Mouse (Mus musculus) neural tube, embryonic 12.5 days (tissue): ENCODE measurements around the gene Asl. TPM values are rescaled to one million over a fixed set of nuclear protein-coding genes. Genes with fewer than 3 reads are reported as not detected.

Experiments used
- ATAC-seq: fragments of 200-750 bp; cut with Nextera tagmentation; 2 replicates; pipeline ENCODE4 v1.8.0; 2017; ENCODE audit warnings: low read depth, mild to moderate bottlenecking, moderate TSS enrichment, moderate library complexity; ENCODE audit not compliant: low FRiP score
- H3K27ac ChIP-seq: fragments of 300-500 bp; sonication (generic); 2 replicates; pipeline ENCODE4 v1.5.1; 2016
- H3K27me3 ChIP-seq: fragments of 300-500 bp; sonication (generic); replicated peaks from 2 replicates; pipeline ENCODE4 v1.6.1; 2016; ENCODE audit warnings: mild to moderate bottlenecking
- H3K36me3 ChIP-seq: fragments of 300-500 bp; sonication (generic); 2 replicates; pipeline ENCODE4 v1.6.1; 2016; ENCODE audit warnings: mild to moderate bottlenecking
- H3K4me1 ChIP-seq: fragments of 300-500 bp; sonication (generic); 2 replicates; pipeline ENCODE4 v1.6.1; 2016
- H3K4me2 ChIP-seq: fragments of 300-500 bp; sonication (generic); replicated peaks from 2 replicates; pipeline ENCODE4 v1.6.1; 2016; ENCODE audit warnings: mild to moderate bottlenecking
- H3K4me3 ChIP-seq: fragments of 300-500 bp; sonication (generic); 2 replicates; pipeline ENCODE4 v1.5.1; 2016
- H3K9ac ChIP-seq: fragments of 300-500 bp; sonication (generic); 2 replicates; pipeline ENCODE4 v1.6.1; 2016; ENCODE audit warnings: mild to moderate bottlenecking
- H3K9me3 ChIP-seq: fragments of 300-500 bp; sonication (generic); 2 replicates; pipeline ENCODE4 v1.6.1; 2016; ENCODE audit warnings: mild to moderate bottlenecking
- WGBS: fragments of 180-500 bp; shearing (Covaris S2); methylation state at CpG from one replicate; pipeline ENCODE4 v1.1.7; 2016; 5-methylcytosine and 5-hydroxymethylcytosine counted together
- polyA plus RNA-seq: library from polyadenylated mRNA; unstranded; fragments of >200 nt; fragmentation: Nextera tagmentation; extraction: Ambion mirVana; gene quantifications from 2 replicates; pipeline ENCODE4 v1.2.1, GENCODE M21; 2016

Asl gene
- polyA plus RNA-seq = 31.7 and 37.2 TPM in 2 replicates

GRCm38 (mm10) chr5:130029142-130029897 is at the start of gene Asl, which contains the start of gene Crcp:
Gene Asl, minus strand, starts transcription at chr5:130029247.
Gene Crcp, plus strand, starts transcription at chr5:130029290.
- ATAC-seq = peak; percentile 85; the same call in 1 of the 2 replicates
- Histone ChIP-seq H3K9ac (peak within 1 kb of the TSS; percentile 80), H3K4me1 (peaks cover 3% of the 10 kb centered on the region; the same call in 1 of the 2 replicates), H3K4me2 (peak within 1 kb of the TSS; percentile 78), H3K27ac (peak within 1 kb of the TSS; percentile 85), H3K27me3 (peaks cover 5% of the 10 kb centered on the region; the same call in 1 of the 2 replicates), H3K9me3 (no peaks in the 10 kb centered on the region), H3K4me3 (peak within 1 kb of the TSS; percentile 57), H3K36me3 (no peaks in the 10 kb centered on the region)
- WGBS = 2% methylated on average over 51 of the region's 51 CpGs

- no peaks in the 10 kb centered on the region for H3K27me3 ChIP-seq
- H3K9me3 ChIP-seq = peaks cover 5% of the 10 kb centered on the region; the same call in 1 of the 2 replicates
- H3K4me1 ChIP-seq = peaks cover 8% of the 10 kb centered on the region; the same call in 1 of the 2 replicates
- peaks cover 7% of the 10 kb centered on the region; the same call in 1 of the 2 replicates for H3K36me3 ChIP-seq
- peak overlapping the region; percentile 77 for H3K4me2 ChIP-seq
- ATAC-seq = peak; percentile 57
- 43% methylated on average over 6 of the region's 6 CpGs for WGBS
- H3K9ac ChIP-seq = peak overlapping the region; percentile 86; the same call in 1 of the 2 replicates
- peak overlapping the region; percentile 74 for H3K4me3 ChIP-seq
- H3K27ac ChIP-seq = no peak overlapping the region
These were observed 49.7 kb upstream of the Asl start for GRCm38 (mm10) chr5:130078834-130079156.

- no peak overlapping the region for H3K9ac ChIP-seq
- WGBS = 81% methylated on average over 9 of the region's 9 CpGs
- H3K4me2 ChIP-seq = peak overlapping the region; percentile 77
- H3K36me3 ChIP-seq = peaks cover 7% of the 10 kb centered on the region; the same call in 1 of the 2 replicates
- no peak for ATAC-seq
- peaks cover 5% of the 10 kb centered on the region; the same call in 1 of the 2 replicates for H3K9me3 ChIP-seq
- no peaks in the 10 kb centered on the region for H3K27me3 ChIP-seq
- H3K27ac ChIP-seq = no peak overlapping the region
- H3K4me3 ChIP-seq = no peak overlapping the region
- H3K4me1 ChIP-seq = peaks cover 8% of the 10 kb centered on the region; the same call in 1 of the 2 replicates
These were observed 49.2 kb upstream of the Asl start for GRCm38 (mm10) chr5:130078096-130078833.

GRCm38 (mm10) chr5:130076396-130076795 is 47.3 kb upstream of the Asl start:
- Histone ChIP-seq H3K27ac (no peak overlapping the region), H3K9me3 (peaks cover 2% of the 10 kb centered on the region; the same call in 1 of the 2 replicates), H3K4me3 (no peak overlapping the region), H3K36me3 (peaks cover 3% of the 10 kb centered on the region; the same call in 1 of the 2 replicates), H3K27me3 (no peaks in the 10 kb centered on the region), H3K4me1 (peaks cover 8% of the 10 kb centered on the region; the same call in 1 of the 2 replicates), H3K4me2 (no peak overlapping the region), H3K9ac (no peak overlapping the region)
- WGBS = 67% methylated on average over 6 of the region's 6 CpGs
- ATAC-seq = no peak

- no peak overlapping the region for H3K4me2 ChIP-seq
- WGBS = 78% methylated on average over 6 of the region's 6 CpGs
- H3K27ac ChIP-seq = no peak overlapping the region
- H3K9ac ChIP-seq = no peak overlapping the region
- no peaks in the 10 kb centered on the region for H3K36me3 ChIP-seq
- H3K27me3 ChIP-seq = no peaks in the 10 kb centered on the region
- H3K4me3 ChIP-seq = no peak overlapping the region
- no peak for ATAC-seq
- H3K4me1 ChIP-seq = no peaks in the 10 kb centered on the region
- no peaks in the 10 kb centered on the region for H3K9me3 ChIP-seq
These were observed 45.4 kb upstream of the Asl start for GRCm38 (mm10) chr5:130074491-130074890.

GRCm38 (mm10) chr5:130073026-130073425 is 44.0 kb upstream of the Asl start, which contains the start of gene Tpst1:
Gene Tpst1, plus strand, starts transcription at chr5:130073326.
- H3K36me3 ChIP-seq = no peaks in the 10 kb centered on the region
- H3K4me3 ChIP-seq = no peak within 1 kb of the TSS
- 94% methylated on average over 6 of the region's 6 CpGs for WGBS
- H3K27me3 ChIP-seq = no peaks in the 10 kb centered on the region
- H3K4me1 ChIP-seq = no peaks in the 10 kb centered on the region
- no peaks in the 10 kb centered on the region for H3K9me3 ChIP-seq
- H3K27ac ChIP-seq = no peak within 1 kb of the TSS
- H3K4me2 ChIP-seq = no peak within 1 kb of the TSS
- H3K9ac ChIP-seq = no peak within 1 kb of the TSS
- no peak for ATAC-seq

GRCm38 (mm10) chr5:130067841-130068264 is 38.8 kb upstream of the Asl start:
- Histone ChIP-seq H3K4me1 (no peaks in the 10 kb centered on the region), H3K27me3 (no peaks in the 10 kb centered on the region), H3K36me3 (no peaks in the 10 kb centered on the region; the same call in 1 of the 2 replicates), H3K27ac (no peak overlapping the region), H3K4me2 (no peak overlapping the region), H3K9ac (no peak overlapping the region), H3K4me3 (no peak overlapping the region), H3K9me3 (peaks cover 3% of the 10 kb centered on the region; the same call in 1 of the 2 replicates)
- ATAC-seq = no peak
- WGBS = 83% methylated on average over 3 of the region's 3 CpGs

GRCm38 (mm10) chr5:130065579-130065978 is 36.5 kb upstream of the Asl start:
- no peaks in the 10 kb centered on the region for H3K27me3 ChIP-seq
- H3K4me1 ChIP-seq = no peaks in the 10 kb centered on the region
- peaks cover 3% of the 10 kb centered on the region for H3K36me3 ChIP-seq
- no peak overlapping the region for H3K27ac ChIP-seq
- no peak overlapping the region for H3K4me3 ChIP-seq
- no peak for ATAC-seq
- 90% methylated on average over 1 of the region's 1 CpGs for whole genome bisulfite sequencing
- peaks cover 3% of the 10 kb centered on the region; the same call in 1 of the 2 replicates for H3K9me3 ChIP-seq
- H3K9ac ChIP-seq = no peak overlapping the region
- H3K4me2 ChIP-seq = no peak overlapping the region

GRCm38 (mm10) chr5:130063760-130064159 is 34.7 kb upstream of the Asl start:
- Histone ChIP-seq H3K27ac (no peak overlapping the region), H3K9ac (no peak overlapping the region), H3K9me3 (peaks cover 3% of the 10 kb centered on the region; the same call in 1 of the 2 replicates), H3K36me3 (peaks cover 15% of the 10 kb centered on the region), H3K4me3 (no peak overlapping the region), H3K27me3 (no peaks in the 10 kb centered on the region), H3K4me2 (no peak overlapping the region), H3K4me1 (no peaks in the 10 kb centered on the region)
- no peak for ATAC-seq
- whole genome bisulfite sequencing = 93% methylated on average over 2 of the region's 2 CpGs

GRCm38 (mm10) chr5:130062096-130062495 is 33.0 kb upstream of the Asl start:
- 71% methylated on average over 2 of the region's 2 CpGs for whole genome bisulfite sequencing
- Histone ChIP-seq H3K9ac (no peak overlapping the region), H3K27ac (no peak overlapping the region), H3K4me2 (no peak overlapping the region), H3K4me1 (no peaks in the 10 kb centered on the region), H3K4me3 (no peak overlapping the region), H3K27me3 (no peaks in the 10 kb centered on the region), H3K9me3 (peaks cover 3% of the 10 kb centered on the region; the same call in 1 of the 2 replicates), H3K36me3 (peaks cover 15% of the 10 kb centered on the region)
- no peak for ATAC-seq

GRCm38 (mm10) chr5:130060329-130060665 is 31.2 kb upstream of the Asl start:
- no peak for ATAC-seq
- no peak overlapping the region for H3K27ac ChIP-seq
- WGBS = 97% methylated on average over 4 of the region's 4 CpGs
- no peaks in the 10 kb centered on the region for H3K9me3 ChIP-seq
- peaks cover 18% of the 10 kb centered on the region for H3K36me3 ChIP-seq
- H3K27me3 ChIP-seq = no peaks in the 10 kb centered on the region
- no peaks in the 10 kb centered on the region for H3K4me1 ChIP-seq
- no peak overlapping the region for H3K9ac ChIP-seq
- H3K4me3 ChIP-seq = no peak overlapping the region
- no peak overlapping the region for H3K4me2 ChIP-seq
